Mouse (Mus musculus) urinary bladder, postnatal 10 days (tissue): ENCODE data around the gene Olfr1046.
"Not testable (repeated sequence)": the region's sequence is repeated elsewhere in the genome, so short reads cannot be mapped to it uniquely, and the experiment has no call there.

ENCODE experiments used
- DNase-seq: peaks from one replicate; pipeline ENCODE4 v3.0.0; 2022; ENCODE audit warnings: low spot score

The Olfr1046 gene

DNA sequence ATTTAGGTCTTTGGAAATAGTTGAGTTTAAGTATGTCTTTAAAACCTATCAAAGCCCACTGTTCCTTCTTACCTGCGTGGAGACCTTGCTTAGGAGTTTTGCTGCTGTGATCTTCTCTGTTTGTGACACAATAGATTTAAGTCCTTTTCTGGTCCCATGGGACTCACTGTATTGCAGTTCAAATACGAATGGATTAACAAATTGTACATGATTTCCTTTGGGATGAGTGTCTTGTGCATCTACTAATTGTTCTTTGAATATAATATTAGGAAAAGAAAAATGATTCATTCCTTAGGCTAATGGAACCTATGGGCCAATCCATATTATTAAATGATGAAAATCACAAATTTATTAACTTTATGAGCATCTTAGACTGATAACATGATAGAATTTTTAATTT, at the start of gene Olfr1046:
TSS of gene Olfr1046 (minus strand) at position 101 of the 400 bp plus-strand sequence.
- no peak for DNase-seq

DNA sequence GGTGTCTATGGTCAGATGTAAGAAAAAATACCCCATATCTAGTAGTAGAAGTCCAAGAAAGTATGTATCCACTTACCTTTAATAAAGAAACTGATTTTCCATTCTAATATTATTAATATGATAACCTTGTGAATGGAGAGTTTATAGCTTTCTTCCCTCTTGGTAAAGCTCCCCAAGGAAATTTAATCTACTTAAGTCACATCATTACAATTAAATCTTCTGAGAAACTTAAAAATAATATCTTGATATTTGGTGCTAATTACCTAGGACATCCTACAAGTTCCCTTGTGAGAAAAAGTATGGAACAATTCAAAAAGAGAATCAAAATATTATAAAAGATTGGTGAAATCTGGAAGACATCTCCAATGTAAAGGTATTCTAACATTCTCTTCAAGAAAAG, 39.1 kb upstream of the Olfr1046 start, which contains the start of gene Olfr1049:
TSS of gene Olfr1049 (minus strand) at position 101 of the 400 bp plus-strand sequence.
- DNase-seq, result not testable (repeated sequence)

DNA sequence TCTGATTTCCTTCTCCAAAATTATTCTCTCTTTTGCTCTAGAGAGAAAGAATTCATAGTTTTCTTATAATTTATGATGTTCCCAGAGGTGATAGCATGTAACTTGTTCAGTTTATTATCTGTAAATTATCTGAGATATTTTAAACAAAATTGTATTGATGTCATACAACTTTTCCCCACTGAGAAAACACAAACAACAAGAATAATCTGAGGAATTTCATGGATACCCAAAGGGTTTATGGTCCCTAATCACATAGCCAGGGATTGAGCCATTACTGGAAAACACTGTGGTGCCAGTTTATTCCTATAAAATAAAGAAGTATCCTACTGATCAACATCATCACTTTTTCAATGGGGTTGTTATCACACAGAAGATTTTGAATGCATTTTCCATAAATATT, 21.1 kb upstream of the Olfr1046 start, which contains the start of gene Olfr1048:
TSS of gene Olfr1048 (minus strand) at position 101 of the 400 bp plus-strand sequence.
- DNase-seq, result no peak

DNA sequence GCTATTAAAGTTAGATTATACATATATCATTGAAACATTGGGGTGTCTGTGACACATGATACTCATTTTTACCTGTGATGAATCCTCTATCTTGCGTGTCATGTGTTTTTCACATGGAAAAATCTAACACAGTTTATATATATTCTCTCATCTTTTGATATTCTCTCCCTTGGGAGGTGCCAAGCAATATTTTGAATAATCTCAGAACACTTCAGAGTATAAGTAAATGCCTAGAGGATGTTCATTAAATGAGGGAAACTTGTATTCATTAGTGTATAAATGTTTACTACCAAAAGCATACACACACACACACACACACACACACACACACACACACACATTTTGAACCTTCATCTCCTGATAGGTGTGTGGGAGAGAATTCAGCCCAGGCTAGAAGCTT, 12.2 kb upstream of the Olfr1046 start, which contains the start of gene Olfr1047:
TSS of gene Olfr1047 (minus strand) at position 101 of the 400 bp plus-strand sequence.
- DNase-seq, result no peak

DNA sequence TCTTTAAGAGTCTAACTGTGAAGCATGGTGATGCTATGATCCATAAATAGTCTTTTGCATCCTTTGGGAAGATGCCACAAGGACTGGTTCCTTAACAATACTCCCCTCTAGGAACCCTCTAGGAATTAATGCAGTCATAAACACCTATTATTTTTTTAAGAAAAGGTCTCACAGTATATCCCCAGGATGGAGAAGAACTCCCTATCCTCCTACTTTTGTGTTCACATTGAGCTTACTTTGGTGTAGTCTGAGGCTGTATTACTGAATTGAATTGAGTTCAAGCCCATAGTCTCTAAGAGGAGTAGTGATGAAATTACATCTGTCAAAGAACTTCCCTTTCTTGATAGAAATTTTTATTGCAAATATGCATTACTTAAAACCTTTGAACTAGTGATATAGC, 16.2 kb downstream of the Olfr1046 start, which contains the start of gene Olfr1045:
TSS of gene Olfr1045 (minus strand) at position 101 of the 400 bp plus-strand sequence.
- no peak for DNase-seq

DNA sequence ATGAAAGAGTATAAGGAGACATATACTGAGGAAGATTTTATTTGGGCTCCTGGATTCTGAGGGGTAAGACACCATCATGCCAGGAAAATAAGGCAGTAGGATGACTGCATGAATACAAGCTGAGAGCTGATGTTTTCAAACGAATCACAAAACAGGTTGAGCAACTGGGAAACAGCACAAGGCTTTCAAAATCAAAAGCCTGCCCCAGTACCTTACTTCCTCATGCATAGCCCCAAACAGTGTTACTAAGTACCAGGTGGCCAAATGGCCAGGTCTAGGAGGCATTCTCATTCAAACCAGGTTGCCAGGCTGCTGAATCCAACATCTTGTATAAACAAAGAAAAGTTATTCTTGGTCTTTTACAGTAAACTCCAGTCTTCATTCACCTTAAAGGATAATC, 23.3 kb downstream of the Olfr1046 start:
- DNase-seq, result no peak

DNA sequence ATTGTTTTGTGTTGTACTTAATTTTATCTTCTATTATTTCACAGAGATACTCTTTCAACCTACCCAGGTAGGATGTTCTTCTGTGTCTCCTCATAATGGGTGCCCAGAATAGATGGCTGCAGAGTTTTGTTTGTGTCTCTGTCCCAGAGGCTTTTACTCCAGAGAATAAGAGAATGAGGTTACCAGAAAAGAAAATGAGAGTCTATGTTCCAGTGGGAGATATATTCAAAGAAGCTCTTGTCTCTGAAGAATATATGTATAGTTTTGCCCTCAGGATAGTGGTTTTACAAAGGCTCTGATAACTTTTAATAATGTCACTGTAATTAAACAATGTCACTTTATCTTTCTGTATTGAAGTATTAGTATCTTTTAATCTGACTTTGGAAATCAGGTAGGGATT, 33.5 kb downstream of the Olfr1046 start, which contains the start of gene Olfr52:
TSS of gene Olfr52 (minus strand) at position 101 of the 400 bp plus-strand sequence.
- DNase-seq, result no peak

DNA sequence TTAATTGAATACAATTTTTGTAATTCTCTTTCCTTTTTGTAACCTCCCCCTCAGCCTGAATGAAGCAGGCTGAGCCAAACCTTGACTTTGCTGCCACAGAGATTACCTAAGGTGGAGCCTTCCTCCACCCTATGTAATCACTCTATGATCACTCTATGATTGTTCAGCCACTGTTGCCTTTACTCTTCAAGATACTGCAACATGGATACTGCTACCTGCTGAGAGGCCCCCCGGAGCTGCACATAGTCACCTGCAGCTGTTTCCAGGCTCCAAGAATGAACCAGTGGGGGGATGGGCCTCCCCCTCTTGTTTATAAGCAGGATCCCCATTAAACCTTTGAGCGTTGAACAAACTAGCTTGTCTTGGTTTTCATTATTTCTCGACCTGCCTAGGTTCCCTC, 39.2 kb downstream of the Olfr1046 start:
- DNase-seq, result no peak

DNA sequence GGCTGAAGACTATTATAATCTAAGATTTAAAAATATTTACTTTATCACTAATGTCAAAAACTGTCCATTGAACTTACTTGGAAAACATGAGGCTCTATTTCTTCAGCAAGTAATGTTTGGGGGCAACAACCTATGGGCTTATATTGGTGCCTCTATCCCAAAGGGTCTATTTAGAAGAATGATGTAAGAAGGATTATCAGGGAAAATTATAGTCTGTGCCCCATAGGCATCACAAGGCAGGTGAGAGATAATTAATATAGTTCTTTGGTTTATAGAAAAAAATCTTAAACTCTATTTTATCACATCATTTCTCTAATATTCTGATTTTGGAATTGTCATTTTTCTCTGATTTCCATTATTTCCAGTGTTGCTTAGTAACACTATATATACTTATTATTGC, 41.4 kb downstream of the Olfr1046 start, which contains the start of gene Olfr1044:
TSS of gene Olfr1044 (minus strand) at position 101 of the 400 bp plus-strand sequence.
- no peak for DNase-seq

DNA sequence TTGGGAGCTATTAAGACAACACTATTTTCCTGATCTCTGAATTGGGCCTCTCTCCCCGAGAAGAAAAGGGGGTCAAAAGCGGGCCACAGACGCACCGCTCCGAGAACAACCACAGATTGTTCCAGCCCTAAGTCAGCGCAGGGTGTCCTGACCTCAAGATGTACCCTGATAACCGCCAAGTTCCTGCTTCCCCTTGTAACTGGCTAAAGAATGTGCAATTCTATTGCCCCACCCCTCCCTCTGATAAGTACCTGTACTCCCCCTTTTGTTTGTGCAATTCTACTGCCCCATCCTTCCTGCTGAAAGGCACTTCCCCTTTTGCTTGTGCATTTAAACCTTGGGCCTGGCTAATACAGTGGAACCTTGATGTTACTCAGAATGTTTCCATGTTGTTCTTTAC, 43.7 kb downstream of the Olfr1046 start:
- not testable (repeated sequence) for DNase-seq

DNA sequence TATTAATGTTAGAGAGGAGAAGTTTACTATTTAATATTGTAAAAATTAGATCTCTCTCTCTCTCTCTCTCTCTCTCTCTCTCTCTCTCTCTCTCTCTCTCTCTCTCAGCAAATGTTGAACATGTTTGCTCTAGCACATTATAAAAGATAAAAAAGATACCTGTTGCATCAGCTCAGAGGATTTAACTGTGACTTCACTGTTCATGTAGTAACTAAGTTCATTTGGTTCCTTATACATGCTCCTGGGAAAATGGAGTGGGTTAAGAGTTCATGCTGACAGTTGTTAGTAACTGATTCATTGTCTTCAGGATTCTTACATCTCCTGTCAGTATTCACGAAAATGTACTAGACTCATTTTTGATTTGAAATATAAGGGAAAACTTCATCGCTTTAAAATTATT, 51.7 kb downstream of the Olfr1046 start, which contains the start of gene Olfr1043:
TSS of gene Olfr1043 (minus strand) at position 101 of the 400 bp plus-strand sequence.
- DNase-seq, result no peak
